Mouse (Mus musculus) G1E (cell line): Measurements from ENCODE around the gene Psme4.

Experiments
- CTCF ChIP-seq: IDR thresholded peaks from 2 replicates; pipeline ENCODE4 v1.5.1; 2012; ENCODE audit warnings: low read depth, low read length, inconsistent platforms, mixed read lengths
- GATA1 ChIP-seq: IDR thresholded peaks from 2 replicates; pipeline ENCODE4 v1.6.1; 2012; ENCODE audit warnings: borderline replicate concordance, low read length, inconsistent platforms, mixed read lengths
- POLR2AphosphoS5 ChIP-seq: IDR thresholded peaks from 2 replicates; pipeline ENCODE4 v1.6.1; 2012; ENCODE audit warnings: low read depth, low read length, inconsistent platforms; ENCODE audit not compliant: insufficient replicate concordance
- TAL1 ChIP-seq: conservative IDR thresholded peaks from 2 replicates; pipeline ENCODE4 v1.6.1; 2012; ENCODE audit warnings: low read depth, low read length, inconsistent platforms, mixed read lengths

- TF ChIP-seq CTCF (no peak), GATA1 (no peak), TAL1 (no peak), POLR2AphosphoS5 (no peak)
These were observed 67.3 kb downstream of the Psme4 start for GRCm38 (mm10) chr11:30838793-30839192.
